Mouse (Mus musculus) heart, adult 11 months (tissue): Measurements from ENCODE around the gene Vmn1r208.
"Not testable (repeated sequence)": the region's sequence is repeated elsewhere in the genome, so short reads cannot be mapped to it uniquely, and the experiment has no call there.

Experiments used
- DNase-seq: peaks from one replicate; pipeline ENCODE4 v3.0.0; 2022

Gene Vmn1r208

GRCm38 (mm10) chr13:22777300-22777699, at the start of gene Vmn1r208:
TSS of gene Vmn1r208 (minus strand) at chr13:22777400.
- DNase-seq = not testable (repeated sequence)

- not testable (repeated sequence) for DNase-seq
Observed at GRCm38 (mm10) chr13:22821601-22822000, 44.4 kb upstream of the Vmn1r208 start.

- DNase-seq = not testable (repeated sequence)
Observed at GRCm38 (mm10) chr13:22809582-22809981, 32.4 kb upstream of the Vmn1r208 start, which contains the start of gene Vmn1r209. TSS of gene Vmn1r209 (minus strand) at chr13:22809682.

GRCm38 (mm10) chr13:22788096-22788495, 10.9 kb upstream of the Vmn1r208 start:
- DNase-seq = not testable (repeated sequence)

GRCm38 (mm10) chr13:22784159-22784558, 7.0 kb upstream of the Vmn1r208 start:
- DNase-seq = not testable (repeated sequence)

- DNase-seq = not testable (repeated sequence)
Observed at GRCm38 (mm10) chr13:22771592-22771991, 5.6 kb downstream of the Vmn1r208 start.

GRCm38 (mm10) chr13:22747524-22747923, 29.7 kb downstream of the Vmn1r208 start:
- DNase-seq = no peak

- not testable (repeated sequence) for DNase-seq
Observed at GRCm38 (mm10) chr13:22729529-22729928, 47.7 kb downstream of the Vmn1r208 start, which contains the start of gene Vmn1r207-ps. TSS of gene Vmn1r207-ps (minus strand) at chr13:22729629.
